Comparison of ENCODE assay signal across 19 mouse cellular contexts in genomic region chr15:96842881-96843280, GRCm38 (mm10).
DNase-seq lines count a peak whose midpoint lies in the region; ATAC-seq and TF ChIP-seq lines count a peak whose summit lies in the region.
"Had no signal": no experiment of that assay in that cellular context is flagged by ENCODE, and none has a peak within 500 bp of the region (broad histone marks: within the 10 kb centered on the region; RNA-seq: fewer than 3 reads in every experiment).

No protein-coding gene starts in this region.

- in situ Hi-C loops in ES-E14 (cut with MboI; ENCODE audit: low sequenced_read_pairs in 2 of 2, unreplicated experiment in 2 of 2) = no loop called here

- H3K9me3 ChIP-seq in intestine, embryonic 16.5 days (ENCODE audit: control insufficient read depth, low read length) = no peaks in the 10 kb centered on the region
- no peaks in the 10 kb centered on the region for H3K9me3 ChIP-seq in intestine, postnatal 0 days (ENCODE audit: control insufficient read depth)
- no peaks in the 10 kb centered on the region for H3K9me3 ChIP-seq in ES-E14 (ENCODE audit: control insufficient read depth, insufficient read depth, low read depth, low read length)
- no peaks in the 10 kb centered on the region for H3K9me3 ChIP-seq in stomach, embryonic 15.5 days
- H3K9me3 ChIP-seq: embryonic facial prominence, embryonic 12.5 days; forebrain, embryonic 15.5 days; heart, embryonic 13.5 days; hindbrain, embryonic 12.5 days had no signal

- H3K9ac ChIP-seq in intestine, embryonic 16.5 days (ENCODE audit: low read depth, low read length) = no peak overlapping the region
- H3K9ac ChIP-seq in intestine, postnatal 0 days (ENCODE audit: low read depth, low read length) = no peak overlapping the region
- no peak overlapping the region for H3K9ac ChIP-seq in ES-E14 (ENCODE audit: insufficient read depth, low read depth, low read length, poor library complexity, severe bottlenecking)
- no peak overlapping the region for H3K9ac ChIP-seq in stomach, embryonic 15.5 days
- H3K9ac ChIP-seq: embryonic facial prominence, embryonic 12.5 days; forebrain, embryonic 15.5 days; heart, embryonic 13.5 days; hindbrain, embryonic 12.5 days had no signal

- DNase-seq in ES-E14 (ENCODE audit: low read depth, low spot score) = peak; percentile 29
- DNase-seq in T-cell, adult 2 months (ENCODE audit: low spot score) = no peak
- no peak for DNase-seq in ovary, adult 18-20 months (ENCODE audit: low spot score)
- DNase-seq: adrenal gland, postnatal 14 days; cerebellum, adult 11-12 months; cerebellum, adult 9-10 months; cerebellum, postnatal 25 days; gastrocnemius, postnatal 10 days; heart, postnatal 36 days had no signal

- no peaks in the 10 kb centered on the region for H3K36me3 ChIP-seq in intestine, embryonic 16.5 days (ENCODE audit: control insufficient read depth, insufficient read depth, low read length)
- no peaks in the 10 kb centered on the region for H3K36me3 ChIP-seq in intestine, postnatal 0 days (ENCODE audit: control insufficient read depth, insufficient read depth)
- no peaks in the 10 kb centered on the region for H3K36me3 ChIP-seq in ES-E14 (ENCODE audit: control insufficient read depth, insufficient read depth, low read length, poor library complexity, severe bottlenecking)
- H3K36me3 ChIP-seq in stomach, embryonic 15.5 days = no peaks in the 10 kb centered on the region
- H3K36me3 ChIP-seq: embryonic facial prominence, embryonic 12.5 days; forebrain, embryonic 15.5 days; heart, embryonic 13.5 days; hindbrain, embryonic 12.5 days had no signal

- H3K4me2 ChIP-seq in intestine, embryonic 16.5 days (ENCODE audit: low read depth, low read length) = no peak overlapping the region
- no peak overlapping the region for H3K4me2 ChIP-seq in intestine, postnatal 0 days (replicated peaks; ENCODE audit: low read depth)
- H3K4me2 ChIP-seq in stomach, embryonic 15.5 days = no peak overlapping the region
- H3K4me2 ChIP-seq: embryonic facial prominence, embryonic 12.5 days; forebrain, embryonic 15.5 days; heart, embryonic 13.5 days; hindbrain, embryonic 12.5 days had no signal

- H3K4me3 ChIP-seq in intestine, embryonic 16.5 days (ENCODE audit: low read length) = no peak overlapping the region
- no peak overlapping the region for H3K4me3 ChIP-seq in intestine, postnatal 0 days (ENCODE audit: low read depth, low read length)
- H3K4me3 ChIP-seq in ES-E14 (ENCODE audit: insufficient read depth in 1 of 2, low read depth in 1 of 2, low read length in 2 of 2, poor library complexity in 1 of 2, severe bottlenecking in 1 of 2) = no peak overlapping the region
- no peak overlapping the region for H3K4me3 ChIP-seq in stomach, embryonic 15.5 days (replicated peaks)
- H3K4me3 ChIP-seq: embryonic facial prominence, embryonic 12.5 days; forebrain, embryonic 15.5 days; heart, embryonic 13.5 days; hindbrain, embryonic 12.5 days had no signal

- no peaks in the 10 kb centered on the region for H3K27me3 ChIP-seq in intestine, embryonic 16.5 days (replicated peaks; ENCODE audit: control insufficient read depth, insufficient read depth, low read length)
- H3K27me3 ChIP-seq in intestine, postnatal 0 days (replicated peaks; ENCODE audit: control insufficient read depth, insufficient read depth, low read length) = no peaks in the 10 kb centered on the region
- H3K27me3 ChIP-seq in stomach, embryonic 15.5 days (replicated peaks) = no peaks in the 10 kb centered on the region
- H3K27me3 ChIP-seq: CH12.LX; embryonic facial prominence, embryonic 12.5 days; forebrain, embryonic 15.5 days; heart, embryonic 13.5 days; hindbrain, embryonic 12.5 days had no signal

- ATAC-seq in intestine, embryonic 16.5 days = peak; percentile 53; the same call in 1 of the 2 replicates
- ATAC-seq in intestine, postnatal 0 days = no peak
- 0 out of 2 replicates have a peak, but pooled peaks have one; percentile 22 for ATAC-seq in stomach, embryonic 15.5 days (ENCODE audit: insufficient read depth, low FRiP score, low read depth)
- ATAC-seq: forebrain, embryonic 15.5 days; hindbrain, embryonic 16.5 days; inflammation-experienced regulatory T-cells, adult 6 months had no signal

- H3K4me1 ChIP-seq in intestine, embryonic 16.5 days (ENCODE audit: control insufficient read depth, insufficient read depth, low read length) = peaks cover 7% of the 10 kb centered on the region
- no peaks in the 10 kb centered on the region for H3K4me1 ChIP-seq in intestine, postnatal 0 days (replicated peaks; ENCODE audit: control insufficient read depth, insufficient read depth, low read length)
- H3K4me1 ChIP-seq in ES-E14 (ENCODE audit: control insufficient read depth in 2 of 2, insufficient read depth in 2 of 2, low read length in 2 of 2, poor library complexity in 1 of 2) = peaks cover 0 to 4% of the 10 kb centered on the region in 2 experiments; a peak in 2 of 4 replicates
- H3K4me1 ChIP-seq in stomach, embryonic 15.5 days = peaks cover 5% of the 10 kb centered on the region; the same call in 1 of the 2 replicates
- H3K4me1 ChIP-seq: embryonic facial prominence, embryonic 12.5 days; forebrain, embryonic 15.5 days; heart, embryonic 13.5 days; hindbrain, embryonic 12.5 days had no signal

- WGBS in intestine, embryonic 16.5 days = 86% methylated on average over 3 of the region's 3 CpGs
- 62% methylated on average over 3 of the region's 3 CpGs for WGBS in intestine, postnatal 0 days
- 79% methylated on average over 3 of the region's 3 CpGs for WGBS in stomach, embryonic 15.5 days

- no peak overlapping the region for H3K27ac ChIP-seq in intestine, embryonic 16.5 days (ENCODE audit: low read length)
- H3K27ac ChIP-seq in intestine, postnatal 0 days (ENCODE audit: low read depth, low read length) = no peak overlapping the region
- H3K27ac ChIP-seq in ES-E14 (ENCODE audit: insufficient read depth, low read depth, low read length, poor library complexity, severe bottlenecking) = no peak overlapping the region
- H3K27ac ChIP-seq in stomach, embryonic 15.5 days = peak overlapping the region; percentile 78; the same call in 1 of the 2 replicates
- H3K27ac ChIP-seq: embryonic facial prominence, embryonic 12.5 days; forebrain, embryonic 15.5 days; heart, embryonic 13.5 days; hindbrain, embryonic 12.5 days had no signal

- TF ChIP-seq CTCF in intestine, postnatal 0 days (IDR thresholded peaks at IDR 0.05; ENCODE audit: low read depth) = no peak

TF ChIP-seq in ES-E14, 5 proteins besides CTCF, POLR2A, EP300 and RAD21:
- TF ChIP-seq ZC3H11A (IDR thresholded peaks at IDR 0.05; ENCODE audit: borderline replicate concordance, low read depth, low read length) (no peak), ZNF384 (IDR thresholded peaks at IDR 0.05; ENCODE audit: low read depth, low read length) (no peak), HCFC1 (IDR thresholded peaks at IDR 0.05; ENCODE audit: borderline replicate concordance, insufficient read depth, low read length) (no peak), MAFK (IDR thresholded peaks at IDR 0.05; ENCODE audit: insufficient read depth, low read depth, low read length) (no peak), CHD2 (IDR thresholded peaks at IDR 0.05; ENCODE audit: low read depth, low read length) (no peak)
